Mouse (Mus musculus) heart, adult 2 months (tissue): ENCODE results near the gene Tob1. TPM values are rescaled to one million over a fixed set of nuclear protein-coding genes. Genes with fewer than 3 reads are reported as not detected.

Experiments
- DNase-seq, 2 experiments: peaks; one replicate each; pipeline ENCODE4 v3.0.0; 2021
- H3K27ac ChIP-seq: fragments of 200-600 bp; 2 replicates; pipeline ENCODE4 v1.8.1; 2022
- H3K27me3 ChIP-seq: fragments of 200-500 bp; 2 replicates; pipeline ENCODE4 v1.6.1; 2012; ENCODE audit warnings: mild to moderate bottlenecking, low read length, inconsistent platforms, mixed read lengths; ENCODE audit not compliant: control insufficient read depth, insufficient read depth
- H3K36me3 ChIP-seq: fragments of 200-500 bp; 2 replicates; pipeline ENCODE4 v1.6.1; 2012; ENCODE audit warnings: low read length, inconsistent platforms; ENCODE audit not compliant: control insufficient read depth, insufficient read depth
- H3K4me1 ChIP-seq: fragments of 200-500 bp; 2 replicates; pipeline ENCODE4 v1.6.1; 2011; ENCODE audit warnings: low read length; ENCODE audit not compliant: control insufficient read depth, insufficient read depth
- H3K4me3 ChIP-seq: fragments of 200-600 bp; 2 replicates; pipeline ENCODE4 v1.8.1; 2022
- H3K79me2 ChIP-seq: fragments of 200-500 bp; replicated peaks from 2 replicates; pipeline ENCODE4 v1.6.1; 2012; ENCODE audit warnings: mild to moderate bottlenecking, inconsistent platforms, low read length, moderate library complexity, mixed read lengths; ENCODE audit not compliant: control insufficient read depth, insufficient read depth
- H3K9ac ChIP-seq: fragments of 200-500 bp; 2 replicates; pipeline ENCODE4 v1.6.1; 2012; ENCODE audit warnings: low read depth, mild to moderate bottlenecking, control low read depth, inconsistent platforms, low read length, mixed read lengths
- CTCF ChIP-seq: fragments of 200-600 bp; IDR thresholded peaks from 2 replicates; pipeline ENCODE4 v1.8.1; 2022; ENCODE audit warnings: antibody characterized with exemption, mild to moderate bottlenecking, moderate library complexity
- EP300 ChIP-seq: fragments of 200-500 bp; IDR thresholded peaks from 2 replicates; pipeline ENCODE4 v1.6.1; 2011; ENCODE audit warnings: low read depth, low read length, control low read depth; ENCODE audit not compliant: insufficient read depth
- POLR2A ChIP-seq: fragments of 200-500 bp; IDR thresholded peaks from 2 replicates; pipeline ENCODE4 v1.6.1; 2011; ENCODE audit warnings: mild to moderate bottlenecking, low read depth, low read length, control low read depth; ENCODE audit not compliant: insufficient read depth
- WGBS: fragments of 180-500 bp; shearing (Covaris S2); methylation state at CpG from one replicate; pipeline ENCODE4 v1.1.7; 2018; 5-methylcytosine and 5-hydroxymethylcytosine counted together
- intact Hi-C: fragments of 180-260 bp; cut with DNase I; formaldehyde crosslinking; loops from one replicate; pipeline ENCODE4 v1.15.1; 2025
- polyA plus RNA-seq: library from polyadenylated mRNA; depleted of rRNA; stranded (reverse); fragments of >200 nt; gene quantifications from 2 replicates; pipeline ENCODE4 v1.2.3, GENCODE M21; 2012
- total RNA-seq, 2 experiments: library from RNA; stranded (reverse); gene quantifications; 2 replicates each; pipeline ENCODE4 v1.2.3; 2021

Tob1 gene
- total and polyA plus RNA-seq, 3 experiments: 29.0 to 55.1 (median 47.6) TPM

DNA sequence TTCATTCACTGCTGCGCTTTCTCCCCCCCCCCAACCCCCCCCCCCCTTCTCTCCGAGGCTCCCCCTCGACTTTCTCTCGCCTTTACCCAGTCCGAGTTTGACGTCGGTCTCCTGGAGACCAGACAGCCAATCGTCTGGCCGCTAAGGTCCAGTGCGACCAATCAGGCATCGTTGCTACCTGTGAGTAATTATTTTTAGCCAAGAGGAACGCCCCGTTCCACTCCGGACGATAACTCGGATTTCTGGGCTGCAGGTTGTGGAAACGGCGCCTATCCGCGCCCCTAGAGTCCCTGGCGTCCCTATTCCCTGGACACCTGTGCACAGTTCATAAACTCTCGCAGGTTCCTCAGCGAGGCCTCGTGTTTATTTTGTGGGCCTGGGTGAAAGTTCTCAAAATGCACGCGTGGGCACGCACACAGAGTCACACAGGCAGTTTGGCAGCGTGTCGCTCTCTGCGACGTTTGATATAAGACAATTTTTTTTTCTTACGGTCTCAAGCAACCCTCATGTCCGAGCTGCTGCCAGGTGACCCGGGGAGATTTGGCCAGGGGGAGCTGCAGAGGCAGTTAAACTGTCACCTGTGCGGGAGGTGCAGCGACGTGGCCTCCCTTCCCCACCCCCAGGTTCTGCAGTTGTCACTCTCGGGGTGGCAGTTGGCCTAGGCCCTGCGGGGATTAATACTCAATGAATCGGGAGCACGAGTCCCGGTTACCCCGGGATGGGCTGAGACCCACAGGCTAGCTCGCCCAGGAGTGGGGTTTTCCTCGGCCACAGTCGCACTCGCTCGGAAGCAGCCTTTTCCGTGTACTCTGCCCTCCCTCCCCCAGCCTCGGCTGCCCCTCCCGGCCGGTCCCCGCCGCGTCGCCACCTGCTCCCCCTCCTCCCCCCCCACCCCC, 815 bp upstream of the Tob1 start:
- Histone ChIP-seq H3K79me2 (0 out of 2 replicates have a peak, but pooled peaks cover 2% of the 10 kb centered on the region), H3K27me3 (no peaks in the 10 kb centered on the region), H3K9ac (peak overlapping the region; percentile 79), H3K27ac (peak overlapping the region; percentile 94), H3K36me3 (peaks cover 5% of the 10 kb centered on the region), H3K4me1 (no peaks in the 10 kb centered on the region), H3K4me3 (peak overlapping the region; percentile 76)
- DNase-seq: peak; percentile 89 to 94
- WGBS: under 1% methylated on average over 49 of the region's 56 CpGs
- intact Hi-C loops: loop anchor here (1.0 to 5.0 kb wide), 3 partner anchors 27 to 243 kb away; partner anchors contain the start of genes Gm20390, Luc7l3 and Nme1
- TF ChIP-seq CTCF (no peak), EP300 (peak; percentile 16; the same call in 1 of the 2 replicates), POLR2A (peak; percentile 92)

DNA sequence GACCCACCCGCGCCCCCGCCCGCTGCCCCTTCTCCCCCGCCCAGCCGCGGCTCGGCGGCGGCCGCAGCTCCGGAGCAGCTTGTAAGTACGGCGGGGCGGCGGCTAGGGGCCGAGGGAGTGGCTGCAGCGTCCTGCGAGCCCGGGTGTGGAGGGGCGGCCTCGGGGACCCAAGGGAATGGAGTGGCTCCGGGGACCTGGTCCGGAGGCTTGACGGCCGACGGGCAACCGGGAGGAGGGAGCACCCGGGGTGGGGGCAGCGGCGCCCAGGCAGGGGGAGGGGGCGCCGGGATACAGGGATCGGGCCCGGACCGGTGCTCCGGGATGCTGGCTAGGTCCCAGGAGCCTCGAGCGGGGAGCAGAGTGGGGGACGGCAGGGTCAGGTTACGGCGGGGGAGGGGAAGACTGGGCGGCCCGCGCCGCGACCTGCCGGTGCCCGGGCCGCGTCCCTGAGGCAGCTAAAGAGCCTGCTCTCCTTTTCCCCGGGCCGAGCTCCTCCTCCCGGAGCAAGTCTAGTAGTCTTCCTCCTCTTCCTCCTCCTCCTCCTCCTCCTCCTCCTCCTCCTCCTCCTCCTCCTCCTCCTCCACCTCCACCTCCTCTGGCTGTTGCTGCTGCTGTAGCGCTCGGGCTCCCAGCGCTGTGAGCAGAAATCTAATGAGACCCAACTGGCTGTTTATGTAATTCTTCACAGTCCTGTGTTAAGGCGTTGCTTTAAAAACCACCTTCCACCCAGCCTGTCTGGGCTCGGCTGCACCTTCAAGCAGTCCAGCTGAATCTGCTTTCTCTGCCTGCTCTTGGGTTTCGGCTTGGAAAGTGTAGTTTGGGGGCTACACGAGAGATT, 616 bp downstream of the Tob1 start:
- TF ChIP-seq CTCF (no peak), POLR2A (no peak), EP300 (no peak)
- intact Hi-C loops: loop anchor here (1.0 to 5.0 kb wide), 4 partner anchors 17 to 245 kb away; partner anchors contain the start of genes Gm20390, Luc7l3 and Nme1
- peak; percentile 84 to 86 for DNase-seq

DNA sequence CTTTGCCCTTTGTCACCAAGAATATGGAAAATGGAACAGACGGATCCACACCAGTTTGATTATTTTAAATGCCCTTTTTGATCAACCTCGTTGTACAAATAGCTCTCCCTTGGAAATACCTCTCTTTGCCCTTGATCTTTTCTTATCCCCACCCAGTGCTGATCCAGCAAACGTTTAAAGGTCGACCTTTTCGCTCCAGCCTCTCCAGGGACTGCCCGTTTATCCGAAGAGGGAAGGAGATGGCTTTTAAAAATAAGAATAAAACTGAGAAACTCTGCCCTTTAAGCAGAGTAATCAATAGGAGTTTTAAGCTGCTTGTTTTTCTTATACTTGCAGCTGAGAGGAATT, 1.2 kb downstream of the Tob1 start:
- Histone ChIP-seq H3K79me2 (0 out of 2 replicates have a peak, but pooled peaks cover 2% of the 10 kb centered on the region), H3K27me3 (no peaks in the 10 kb centered on the region), H3K27ac (peak overlapping the region; percentile 92), H3K4me3 (peak overlapping the region; percentile 61), H3K36me3 (peaks cover 16% of the 10 kb centered on the region), H3K9ac (peak overlapping the region; percentile 99), H3K4me1 (no peaks in the 10 kb centered on the region)
- 7% methylated on average over 7 of the region's 7 CpGs for WGBS
- intact Hi-C loops: loop anchor here (1.0 to 5.0 kb wide), 4 partner anchors 16 to 245 kb away; partner anchors contain the start of genes Gm20390, Luc7l3 and Nme1
- no peak for TF ChIP-seq EP300
- no peak for TF ChIP-seq POLR2A
- no peak for TF ChIP-seq CTCF
- no peak for DNase-seq

More for the DNA sequence above, 616 bp downstream of the Tob1 start:
- peak overlapping the region; percentile 99 for H3K9ac ChIP-seq
- under 1% methylated on average over 45 of the region's 61 CpGs for WGBS
- peaks cover 16% of the 10 kb centered on the region for H3K36me3 ChIP-seq
- H3K27ac ChIP-seq: peak overlapping the region; percentile 92
- H3K4me3 ChIP-seq: peak overlapping the region; percentile 61
- H3K4me1 ChIP-seq: no peaks in the 10 kb centered on the region
- H3K79me2 ChIP-seq: 0 out of 2 replicates have a peak, but pooled peaks cover 2% of the 10 kb centered on the region
- H3K27me3 ChIP-seq: no peaks in the 10 kb centered on the region

DNA sequence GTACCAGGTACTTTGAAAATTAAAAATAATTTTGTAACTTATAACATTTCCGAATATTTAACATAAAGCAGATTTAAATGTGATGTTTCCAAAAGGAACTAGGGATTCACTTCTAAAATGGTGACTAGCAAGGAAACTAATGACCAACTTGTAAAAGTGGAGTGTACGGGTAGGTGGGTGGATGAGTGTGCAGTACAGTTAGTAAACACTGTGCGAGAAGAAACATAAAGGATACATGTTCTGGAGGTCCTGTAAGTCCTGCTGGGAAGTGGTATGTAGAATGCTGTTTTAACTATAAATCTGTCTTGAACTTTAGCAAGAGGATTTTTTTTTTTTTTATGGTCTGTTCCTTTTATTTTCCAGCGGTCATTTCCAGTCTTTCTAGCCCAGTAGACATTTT, 1.7 kb downstream of the Tob1 start:
- TF ChIP-seq POLR2A: no peak
- no peak for TF ChIP-seq EP300
- TF ChIP-seq CTCF: no peak
- 65% methylated on average over 4 of the region's 4 CpGs for WGBS
- peak overlapping the region; percentile 61 for H3K4me3 ChIP-seq
- peak overlapping the region; percentile 41; the same call in 1 of the 2 replicates for H3K9ac ChIP-seq
- peak overlapping the region; percentile 92 for H3K27ac ChIP-seq
- H3K27me3 ChIP-seq: no peaks in the 10 kb centered on the region
- no peaks in the 10 kb centered on the region for H3K4me1 ChIP-seq
- intact Hi-C loops: loop anchor here (1.0 to 5.0 kb wide), 4 partner anchors 16 to 246 kb away; partner anchors contain the start of genes Gm20390, Luc7l3 and Nme1
- peak in 1 of 2 experiments; percentile 4 for DNase-seq
- H3K36me3 ChIP-seq: peaks cover 16% of the 10 kb centered on the region
- 0 out of 2 replicates have a peak, but pooled peaks cover 2% of the 10 kb centered on the region for H3K79me2 ChIP-seq

DNA sequence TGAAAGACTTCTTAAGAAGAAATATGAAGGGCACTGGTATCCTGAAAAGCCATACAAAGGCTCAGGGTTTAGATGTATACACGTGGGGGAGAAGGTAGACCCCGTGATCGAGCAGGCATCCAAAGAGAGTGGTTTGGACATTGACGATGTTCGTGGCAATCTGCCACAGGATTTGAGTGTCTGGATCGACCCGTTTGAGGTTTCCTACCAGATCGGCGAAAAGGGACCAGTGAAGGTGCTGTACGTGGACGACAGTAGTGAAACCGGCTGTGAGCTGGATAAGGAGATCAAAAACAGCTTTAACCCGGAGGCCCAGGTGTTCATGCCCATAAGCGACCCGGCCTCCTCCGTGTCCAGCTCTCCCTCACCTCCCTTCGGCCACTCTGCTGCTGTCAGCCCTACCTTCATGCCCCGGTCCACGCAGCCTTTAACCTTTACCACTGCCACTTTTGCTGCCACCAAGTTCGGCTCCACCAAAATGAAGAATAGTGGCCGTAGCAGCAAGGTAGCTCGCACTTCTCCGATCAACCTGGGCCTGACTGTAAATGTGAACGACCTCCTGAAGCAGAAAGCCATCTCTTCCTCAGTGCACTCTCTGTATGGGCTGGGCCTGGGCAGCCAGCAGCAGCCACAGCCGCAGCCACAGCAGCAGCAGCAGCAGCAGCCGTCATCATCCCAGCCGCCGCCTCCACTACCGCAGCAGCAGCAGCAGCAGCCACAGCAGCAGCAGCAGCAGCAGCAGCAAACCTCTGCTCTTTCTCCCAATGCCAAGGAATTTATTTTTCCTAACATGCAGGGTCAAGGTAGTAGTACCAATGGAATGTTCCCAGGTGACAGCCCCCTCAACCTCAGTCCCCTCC, 2.7 kb downstream of the Tob1 start:
- WGBS: 72% methylated on average over 29 of the region's 29 CpGs
- Histone ChIP-seq H3K79me2 (0 out of 2 replicates have a peak, but pooled peaks cover 2% of the 10 kb centered on the region), H3K27ac (peak overlapping the region; percentile 11; the same call in 1 of the 2 replicates), H3K9ac (peak overlapping the region; percentile 58), H3K4me3 (peak overlapping the region; percentile 38), H3K27me3 (no peaks in the 10 kb centered on the region), H3K4me1 (no peaks in the 10 kb centered on the region), H3K36me3 (peaks cover 16% of the 10 kb centered on the region)
- intact Hi-C loops: loop anchor here (2.0 to 5.0 kb wide), 3 partner anchors 15 to 247 kb away; partner anchors contain the start of genes Gm20390, Luc7l3 and Nme1
- DNase-seq: peak in 1 of 2 experiments; percentile 33
- peak; percentile 20; the same call in 1 of the 2 replicates for TF ChIP-seq POLR2A
- no peak for TF ChIP-seq EP300
- TF ChIP-seq CTCF: no peak
